ENCODE assay signal across 9 mouse cellular contexts in genomic region chr16:10867904-10868440, GRCm38 (mm10). TPM values are rescaled to one million over a fixed set of nuclear protein-coding genes. Genes with fewer than 3 reads are reported as not detected.
DNase-seq lines count a peak whose midpoint lies in the region; ATAC-seq and TF ChIP-seq lines count a peak whose summit lies in the region.
"Had no signal": no experiment of that assay in that cellular context is flagged by ENCODE, and none has a peak within 500 bp of the region (broad histone marks: within the 10 kb centered on the region; RNA-seq: fewer than 3 reads in every experiment).

No protein-coding gene starts in this region.

- TF ChIP-seq CTCF in lung, embryonic 14.5 days (IDR thresholded peaks at IDR 0.05; ENCODE audit: low read depth) = peak; percentile 97

- DNase-seq in adrenal gland, adult (ENCODE audit: inconsistent age in 2 of 2, low spot score in 1 of 2) = peak; percentile 61 to 86
- no peak for DNase-seq in adrenal gland, postnatal 4 days (ENCODE audit: low spot score in 2 of 2)
- DNase-seq in neural tube, embryonic 10.5 days (ENCODE audit: extremely low spot score, low spot score) = peak; percentile 65
- peak; percentile 47 to 71 for DNase-seq in cerebellum, postnatal 4 days (ENCODE audit: low spot score in 2 of 2)
- peak; percentile 32 to 61 for DNase-seq in kidney, adult 8-10 months
- DNase-seq in lung, embryonic 14.5 days = peak; percentile 78
- peak; percentile 35 to 74 for DNase-seq in spleen, adult 18-20 months

- H3K27ac ChIP-seq in neural tube, embryonic 15.5 days (replicated peaks) = no peak overlapping the region
- H3K27ac ChIP-seq in lung, embryonic 14.5 days (ENCODE audit: low read depth) = no peak overlapping the region
- H3K27ac ChIP-seq: heart, embryonic 13.5 days had no signal

- H3K36me3 ChIP-seq in neural tube, embryonic 15.5 days = no peaks in the 10 kb centered on the region
- H3K36me3 ChIP-seq in lung, embryonic 14.5 days (ENCODE audit: insufficient read depth) = no peaks in the 10 kb centered on the region
- H3K36me3 ChIP-seq: heart, embryonic 13.5 days had no signal

- H3K9ac ChIP-seq in neural tube, embryonic 15.5 days (replicated peaks) = no peak overlapping the region
- H3K9ac ChIP-seq in lung, embryonic 14.5 days = no peak overlapping the region
- H3K9ac ChIP-seq: heart, embryonic 13.5 days had no signal

- WGBS in neural tube, embryonic 15.5 days = 41% methylated on average over 11 of the region's 11 CpGs
- WGBS in lung, embryonic 14.5 days = 32% methylated on average over 11 of the region's 11 CpGs

- H3K9me3 ChIP-seq in neural tube, embryonic 15.5 days (replicated peaks) = no peaks in the 10 kb centered on the region
- no peaks in the 10 kb centered on the region for H3K9me3 ChIP-seq in lung, embryonic 14.5 days (ENCODE audit: low read depth, low read length)
- H3K9me3 ChIP-seq: heart, embryonic 13.5 days had no signal

- H3K27me3 ChIP-seq in neural tube, embryonic 15.5 days (replicated peaks) = no peaks in the 10 kb centered on the region
- H3K27me3 ChIP-seq in lung, embryonic 14.5 days (ENCODE audit: insufficient read depth, low read length) = no peaks in the 10 kb centered on the region

- H3K4me1 ChIP-seq in neural tube, embryonic 15.5 days = 0 out of 2 replicates have a peak, but pooled peaks cover 3% of the 10 kb centered on the region
- no peaks in the 10 kb centered on the region for H3K4me1 ChIP-seq in lung, embryonic 14.5 days (ENCODE audit: insufficient read depth)

- H3K4me2 ChIP-seq in neural tube, embryonic 15.5 days = no peak overlapping the region
- no peak overlapping the region for H3K4me2 ChIP-seq in lung, embryonic 14.5 days
- H3K4me2 ChIP-seq: heart, embryonic 13.5 days had no signal

- no peak overlapping the region for H3K4me3 ChIP-seq in neural tube, embryonic 15.5 days (replicated peaks)
- no peak overlapping the region for H3K4me3 ChIP-seq in lung, embryonic 14.5 days (ENCODE audit: low read depth, low read length)
- H3K4me3 ChIP-seq: heart, embryonic 13.5 days had no signal

- ATAC-seq in neural tube, embryonic 15.5 days (ENCODE audit: low FRiP score) = no peak
- ATAC-seq in lung, embryonic 14.5 days (ENCODE audit: insufficient read depth) = no peak

RNA-seq across cellular contexts. Expression of gene Rmi2, which starts 33.1 kb away (rescaled TPM):
- 1 to 10 TPM; 2.1 to 3.4 TPM for total RNA-seq in adrenal gland, postnatal 4 days (2021)
- polyA plus RNA-seq in neural tube, embryonic 15.5 days (2015; fragmentation: Nextera tagmentation; extraction: Ambion mirVana) = 0.37 and 1.7 TPM in 2 replicates
- 4.3 and 4.8 TPM in 2 replicates for polyA plus RNA-seq in lung, embryonic 14.5 days (2014; fragmentation: Nextera tagmentation; extraction: Ambion mirVana)

RNA-seq across cellular contexts. Expression of gene Gm11172, which starts 55.3 kb away (rescaled TPM):
- not detected for total RNA-seq in adrenal gland, postnatal 4 days (2021)
- polyA plus RNA-seq in neural tube, embryonic 15.5 days (2015; fragmentation: Nextera tagmentation; extraction: Ambion mirVana) = not detected in 2 replicates
- polyA plus RNA-seq in lung, embryonic 14.5 days (2014; fragmentation: Nextera tagmentation; extraction: Ambion mirVana) = not detected in 2 replicates
- polyA plus RNA-seq: heart, embryonic 13.5 days had no signal

Comparison
In these comparisons a context has a peak if more than half of its experiments do, and no peak if none do; other contexts are left out.
1. DNase-seq: peak in adrenal gland, adult (2 of 2), neural tube, embryonic 10.5 days (single experiment), cerebellum, postnatal 4 days (2 of 2), kidney, adult 8-10 months (2 of 2), lung, embryonic 14.5 days (single experiment) and spleen, adult 18-20 months (2 of 2); none in adrenal gland, postnatal 4 days (0 of 2).